Mouse (Mus musculus): ENCODE measurements around the gene Pcnt.

The Pcnt gene

GRCm38 (mm10) chr10:76416811-76417210 lies 25.8 kb downstream of the Pcnt start:
- ATAC-seq (ENCODE audit: insufficient number of reproducible peaks, low FRiP score, low TSS enrichment): peak; percentile 82

DNA sequence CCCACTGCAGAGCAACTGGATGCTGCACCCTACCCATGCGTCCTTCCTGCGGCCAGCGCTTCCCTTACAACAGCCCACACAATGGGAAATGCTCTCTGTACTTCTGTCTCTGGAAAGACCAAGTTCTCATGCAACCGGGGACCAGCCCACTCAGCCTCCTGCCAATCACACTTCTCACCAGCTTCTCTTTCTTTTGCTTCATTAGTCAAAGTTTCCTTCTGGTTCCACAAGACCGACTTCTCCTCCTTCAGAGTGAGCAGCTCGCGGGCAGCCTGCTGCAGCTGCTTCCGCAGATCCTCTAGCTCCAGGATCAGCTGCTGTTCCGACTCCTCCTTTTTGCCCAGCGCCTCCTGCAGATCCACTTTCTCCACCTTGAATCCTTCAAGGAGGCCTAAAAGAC lies 34.1 kb downstream of the Pcnt start:
- ATAC-seq (ENCODE audit: insufficient number of reproducible peaks, low FRiP score, low TSS enrichment): no peak

DNA sequence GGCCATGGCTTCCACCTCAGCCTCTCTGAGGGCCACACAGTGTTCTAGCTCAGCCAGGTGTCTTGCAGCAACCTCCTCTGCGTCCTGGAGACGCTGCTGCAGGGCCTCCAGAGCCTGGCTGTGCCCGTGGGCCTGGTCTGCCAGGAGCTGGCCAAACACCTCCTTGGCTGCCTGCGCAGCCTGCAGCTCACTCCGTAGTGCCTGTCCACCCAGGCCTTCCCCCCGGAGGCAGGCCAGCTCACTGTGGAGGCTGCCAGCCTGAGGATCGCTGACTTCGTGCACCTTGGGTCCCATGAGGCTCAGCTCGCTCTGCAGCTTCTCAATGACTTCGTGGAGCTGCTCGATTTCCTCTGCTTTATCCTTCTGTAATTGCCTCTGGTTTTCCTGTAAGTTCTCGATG lies 50.0 kb downstream of the Pcnt start:
- ATAC-seq (ENCODE audit: insufficient number of reproducible peaks, low FRiP score, low TSS enrichment): no peak

DNA sequence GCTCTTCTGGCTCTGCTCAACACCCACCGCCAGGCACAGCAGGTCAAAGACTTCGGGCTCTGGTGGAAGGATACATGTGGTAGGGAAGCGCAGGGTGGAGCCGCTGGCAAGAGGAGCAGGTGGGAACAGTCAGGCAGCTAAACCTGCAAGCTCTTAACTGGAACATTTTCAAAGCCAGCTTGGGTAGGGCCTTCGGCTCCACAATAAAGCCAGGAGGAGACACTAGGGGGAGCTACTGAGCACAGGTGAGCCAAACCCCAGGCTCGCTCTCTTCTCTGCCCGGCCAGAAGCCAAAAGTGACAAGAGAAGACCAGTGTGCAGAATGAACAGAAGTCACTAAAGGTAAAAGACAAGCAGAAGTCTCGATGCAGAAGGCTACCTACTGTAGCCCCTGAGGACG lies 50.8 kb downstream of the Pcnt start:
- ATAC-seq (ENCODE audit: insufficient number of reproducible peaks, low FRiP score, low TSS enrichment): 0 out of 2 replicates have a peak, but pooled peaks have one; percentile 70

DNA sequence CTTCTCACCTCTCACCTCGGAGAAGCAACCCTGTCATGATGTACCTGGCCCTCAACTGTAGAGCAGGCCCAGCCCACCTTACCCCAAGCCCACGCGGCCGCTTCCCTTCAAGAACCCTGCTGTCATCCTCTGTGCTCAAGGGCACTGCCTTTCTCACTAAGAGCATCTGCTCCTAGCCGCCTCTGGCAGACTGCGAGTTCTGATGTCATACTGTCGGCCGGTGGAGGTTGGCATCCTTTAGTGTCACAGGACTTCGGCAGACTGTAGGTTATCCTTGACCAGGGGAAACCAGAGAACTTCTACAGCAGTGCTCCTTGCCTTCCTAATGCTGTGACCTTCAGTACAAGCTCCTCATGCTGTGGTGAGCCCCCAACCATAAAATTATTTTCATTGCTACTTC lies 51.4 kb downstream of the Pcnt start:
- no peak for ATAC-seq (ENCODE audit: insufficient number of reproducible peaks, low FRiP score, low TSS enrichment)

DNA sequence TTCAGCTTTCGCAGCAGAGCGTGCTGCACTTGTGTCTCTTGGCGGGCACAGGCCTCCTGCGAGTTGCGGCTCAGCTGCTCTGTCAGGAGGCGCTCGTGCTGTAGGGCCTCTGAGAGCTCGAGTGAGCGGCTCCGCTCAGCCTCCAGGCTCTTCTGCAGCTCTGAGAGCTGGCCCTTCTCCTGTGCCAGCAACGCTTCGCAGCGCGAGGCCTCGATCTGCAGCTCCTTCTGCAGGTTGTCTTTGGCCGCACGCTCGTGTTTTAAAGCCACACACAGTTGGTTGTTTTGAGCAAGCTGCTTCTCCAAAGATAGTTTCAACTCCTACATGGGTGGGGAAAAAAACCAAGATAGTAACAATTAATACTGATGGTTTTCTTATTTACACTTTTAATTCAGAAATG lies 67.6 kb downstream of the Pcnt start:
- no peak for ATAC-seq (ENCODE audit: insufficient number of reproducible peaks, low FRiP score, low TSS enrichment)

GRCm38 (mm10) chr10:76371736-76372135 lies 70.8 kb downstream of the Pcnt start:
- no peak for ATAC-seq (ENCODE audit: insufficient number of reproducible peaks, low FRiP score, low TSS enrichment)

- no peak for ATAC-seq (ENCODE audit: insufficient number of reproducible peaks, low FRiP score, low TSS enrichment)
Observed at GRCm38 (mm10) chr10:76368766-76369165, 73.8 kb downstream of the Pcnt start.

DNA sequence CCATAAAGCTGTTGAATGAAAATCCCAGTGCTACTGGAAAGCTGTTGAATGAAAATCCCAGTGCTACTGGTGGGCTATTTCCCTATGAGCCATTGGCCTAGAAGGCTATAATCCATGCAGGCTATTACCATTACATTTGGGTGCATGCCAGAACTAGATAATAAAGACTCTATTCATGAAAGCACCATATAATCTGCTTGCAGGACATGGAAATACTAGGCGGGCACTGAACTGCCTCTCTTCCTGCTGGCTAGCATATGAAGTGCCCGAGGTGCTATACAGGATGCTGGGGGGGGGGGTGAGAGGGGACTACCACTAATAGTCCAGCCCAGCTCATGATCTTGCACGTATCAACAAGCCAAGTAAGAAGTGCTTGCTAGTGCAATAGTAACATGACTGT lies 79.4 kb downstream of the Pcnt start:
- no peak for ATAC-seq (ENCODE audit: insufficient number of reproducible peaks, low FRiP score, low TSS enrichment)

GRCm38 (mm10) chr10:76358468-76358867 lies 84.1 kb downstream of the Pcnt start:
- no peak for ATAC-seq (ENCODE audit: insufficient number of reproducible peaks, low FRiP score, low TSS enrichment)

- no peak for ATAC-seq (ENCODE audit: insufficient number of reproducible peaks, low FRiP score, low TSS enrichment)
Observed at GRCm38 (mm10) chr10:76357286-76357875, 85.2 kb downstream of the Pcnt start.

- ATAC-seq (ENCODE audit: insufficient number of reproducible peaks, low FRiP score, low TSS enrichment): no peak
Observed at GRCm38 (mm10) chr10:76354974-76355373, 87.6 kb downstream of the Pcnt start.

- ATAC-seq (ENCODE audit: insufficient number of reproducible peaks, low FRiP score, low TSS enrichment): no peak
Observed at GRCm38 (mm10) chr10:76353986-76354385, 88.6 kb downstream of the Pcnt start.

GRCm38 (mm10) chr10:76351953-76352352 lies 90.6 kb downstream of the Pcnt start:
- ATAC-seq (ENCODE audit: insufficient number of reproducible peaks, low FRiP score, low TSS enrichment): no peak

DNA sequence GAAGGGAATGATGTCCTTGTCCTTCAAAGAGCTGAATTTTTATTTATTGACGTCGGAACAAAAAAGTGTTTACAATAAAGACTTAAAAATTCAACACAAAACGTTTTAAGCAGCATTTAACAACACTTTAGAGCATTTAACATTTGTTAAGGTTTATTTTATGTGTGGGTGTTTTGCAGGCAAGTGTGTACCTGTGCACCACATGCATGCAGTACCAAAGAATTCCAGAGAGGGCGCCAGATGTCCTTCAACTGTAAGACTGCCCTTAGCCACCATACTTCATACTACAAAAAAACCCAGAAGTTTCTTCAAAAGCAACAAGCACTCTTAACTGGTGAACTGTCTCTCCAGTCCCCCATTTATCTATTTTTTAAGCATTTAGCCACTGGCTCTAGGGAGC lies 96.0 kb downstream of the Pcnt start:
- no peak for ATAC-seq (ENCODE audit: insufficient number of reproducible peaks, low FRiP score, low TSS enrichment)

- no peak for ATAC-seq (ENCODE audit: insufficient number of reproducible peaks, low FRiP score, low TSS enrichment)
Observed at GRCm38 (mm10) chr10:76346043-76346491, 96.5 kb downstream of the Pcnt start.

DNA sequence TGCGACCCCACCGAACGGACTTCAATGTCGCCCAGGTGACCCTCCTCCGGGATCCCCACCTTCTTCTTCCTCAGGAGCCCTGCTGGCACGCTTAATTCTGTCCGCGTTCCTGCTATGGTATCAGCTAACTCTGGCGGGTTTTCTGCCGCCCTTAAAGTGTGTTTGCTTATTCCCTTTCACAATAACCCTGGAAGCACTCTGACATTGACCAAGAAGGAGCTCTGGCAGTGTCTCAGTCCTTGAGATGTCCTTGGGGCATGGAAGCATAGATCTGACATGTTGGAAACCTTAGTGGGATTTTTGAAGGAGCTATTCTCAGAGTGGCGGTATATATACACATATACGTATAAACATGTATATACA lies 97.1 kb downstream of the Pcnt start:
- ATAC-seq (ENCODE audit: insufficient number of reproducible peaks, low FRiP score, low TSS enrichment): no peak; the same call in 1 of the 2 replicates

DNA sequence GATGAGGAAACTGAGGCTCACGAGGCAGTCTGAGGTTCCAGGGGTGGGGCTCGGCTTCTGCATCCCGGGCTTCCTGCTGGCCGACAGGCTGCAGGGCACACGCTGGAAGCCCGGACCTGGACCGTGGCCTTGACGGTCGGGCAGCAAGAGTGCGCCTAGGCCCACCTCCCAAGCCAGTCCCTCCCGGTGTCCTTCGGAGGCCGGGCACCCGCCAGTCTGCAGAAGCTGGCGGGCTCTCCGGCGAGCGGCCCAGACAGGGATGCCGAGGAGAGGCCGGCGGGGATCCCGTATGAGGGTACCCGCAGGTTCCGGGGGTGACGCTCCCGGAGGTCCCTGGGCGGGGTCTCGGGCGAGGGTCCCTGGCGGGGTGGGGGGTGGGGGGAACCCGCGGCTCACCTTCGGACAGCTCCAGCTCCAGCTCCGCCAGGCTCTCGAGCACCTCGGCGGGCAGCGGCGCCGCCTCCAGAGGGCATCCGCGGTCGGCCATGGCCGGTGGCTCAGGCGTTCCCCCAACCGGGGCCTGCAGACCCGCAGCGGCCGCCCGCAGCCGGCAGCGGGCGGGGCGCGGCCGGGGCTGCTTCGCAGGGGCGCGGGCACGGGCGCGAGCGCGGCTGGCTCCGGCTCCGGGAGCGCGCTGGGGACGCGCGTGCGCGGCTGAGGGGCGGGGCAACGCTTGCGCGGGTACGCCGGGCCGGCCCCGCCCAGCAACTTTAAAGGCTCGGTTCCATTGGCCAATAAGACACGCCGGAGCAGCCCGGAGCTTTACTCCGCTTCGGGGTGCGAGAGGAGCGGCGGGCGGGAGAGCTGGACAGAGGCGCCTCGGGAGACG lies 97.7 kb downstream of the Pcnt start, which contains the start of gene Dip2a:
Gene Dip2a (minus strand): TSS at position 581 of the 829 bp plus-strand sequence.
- ATAC-seq (ENCODE audit: insufficient number of reproducible peaks, low FRiP score, low TSS enrichment): peak; percentile 88

GRCm38 (mm10) chr10:76334350-76334749 lies 108.2 kb downstream of the Pcnt start:
- ATAC-seq (ENCODE audit: insufficient number of reproducible peaks, low FRiP score, low TSS enrichment): peak; percentile 68; the same call in 1 of the 2 replicates

DNA sequence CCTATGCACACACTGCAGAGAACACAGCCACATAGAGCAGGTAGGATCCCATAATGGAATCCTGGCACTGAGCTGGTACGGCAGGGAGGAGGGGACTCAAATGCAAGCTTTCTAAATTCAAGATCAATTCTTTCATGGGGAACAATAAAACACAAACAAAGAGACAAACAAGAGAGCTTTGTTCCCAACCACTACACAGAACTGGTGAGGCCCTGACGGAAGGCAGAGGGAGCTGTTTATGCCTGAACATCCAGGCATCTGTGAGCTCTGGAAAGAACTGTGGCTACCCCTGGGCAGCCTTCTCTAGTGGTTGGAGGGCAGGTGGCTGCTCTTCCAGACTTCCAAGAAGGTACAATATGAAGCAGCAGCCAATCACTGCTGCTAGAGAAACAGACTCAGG lies 110.5 kb downstream of the Pcnt start:
- ATAC-seq (ENCODE audit: insufficient number of reproducible peaks, low FRiP score, low TSS enrichment): no peak

GRCm38 (mm10) chr10:76329093-76329492 lies 113.5 kb downstream of the Pcnt start:
- no peak for ATAC-seq (ENCODE audit: insufficient number of reproducible peaks, low FRiP score, low TSS enrichment)

- ATAC-seq (ENCODE audit: insufficient number of reproducible peaks, low FRiP score, low TSS enrichment): no peak
Observed at GRCm38 (mm10) chr10:76328574-76328973, 114.0 kb downstream of the Pcnt start.

Measured in cerebellum, adult (tissue).